Comparison of ENCODE assay signal across 16 mouse cellular contexts in genomic region chr19:55714015-55714414, GRCm38 (mm10). TPM values are rescaled to one million over a fixed set of nuclear protein-coding genes. Genes with fewer than 3 reads are reported as not detected.
DNase-seq lines count a peak whose midpoint lies in the region; ATAC-seq and TF ChIP-seq lines count a peak whose summit lies in the region.
"Had no signal": no experiment of that assay in that cellular context is flagged by ENCODE, and none has a peak within 500 bp of the region (broad histone marks: within the 10 kb centered on the region; RNA-seq: fewer than 3 reads in every experiment).

No protein-coding gene starts in this region.

- peak; percentile 4 for DNase-seq in right cerebral cortex, adult 18-20 months
- no peak for DNase-seq in right cerebral cortex, postnatal 36 days (ENCODE audit: low spot score in 2 of 2)
- DNase-seq in Patski (ENCODE audit: low read depth, low spot score), result peak; percentile 83
- DNase-seq in lung, postnatal 10 days, result peak; percentile 6
- no peak for DNase-seq in limb, embryonic 10.5 days (ENCODE audit: low spot score)
- DNase-seq in layer of hippocampus, adult 9-11 months, result no peak
- DNase-seq: cerebellum, adult 18-20 months; gastrocnemius, postnatal 10 days; kidney, postnatal 10 days; lung, embryonic 14.5 days had no signal

- peak; percentile 68 for ATAC-seq in Patski
- ATAC-seq in stomach, embryonic 15.5 days (ENCODE audit: insufficient read depth, low FRiP score, low read depth), result peak; percentile 43; the same call in 1 of the 2 replicates
- ATAC-seq: midbrain, embryonic 15.5 days had no signal

- H3K9ac ChIP-seq in stomach, embryonic 15.5 days, result no peak overlapping the region
- H3K9ac ChIP-seq: forebrain, embryonic 12.5 days; heart, embryonic 15.5 days; hindbrain, embryonic 15.5 days; lung, embryonic 14.5 days; midbrain, embryonic 15.5 days had no signal

- POLR2A ChIA-PET in Patski (lab: Charles Lee), result no interaction called here

- in situ Hi-C loops in Patski (cut with MboI; ENCODE audit: low pct_unique_long_range_greater_than_20kb), result loop anchor here (5.0 to 10.0 kb wide), 4 partner anchors 97 to 421 kb away; no protein-coding TSS in a partner anchor

- no peaks in the 10 kb centered on the region for H3K27me3 ChIP-seq in Patski
- H3K27me3 ChIP-seq in stomach, embryonic 15.5 days (replicated peaks), result no peaks in the 10 kb centered on the region
- peaks cover 14% of the 10 kb centered on the region; the same call in 1 of the 2 replicates for H3K27me3 ChIP-seq in limb, embryonic 10.5 days (ENCODE audit: low read depth, poor library complexity, severe bottlenecking)
- H3K27me3 ChIP-seq: heart, embryonic 15.5 days; hindbrain, embryonic 15.5 days had no signal

- WGBS in stomach, embryonic 15.5 days, result 53% methylated on average over 4 of the region's 4 CpGs
- 87% methylated on average over 4 of the region's 4 CpGs for WGBS in limb, embryonic 10.5 days

- H3K4me2 ChIP-seq in stomach, embryonic 15.5 days, result no peak overlapping the region
- H3K4me2 ChIP-seq: forebrain, embryonic 12.5 days; heart, embryonic 15.5 days; hindbrain, embryonic 15.5 days; lung, embryonic 14.5 days; midbrain, embryonic 15.5 days had no signal

- no peaks in the 10 kb centered on the region for H3K36me3 ChIP-seq in stomach, embryonic 15.5 days
- H3K36me3 ChIP-seq in limb, embryonic 10.5 days, result no peaks in the 10 kb centered on the region
- H3K36me3 ChIP-seq: forebrain, embryonic 12.5 days; G1E; heart, embryonic 15.5 days; hindbrain, embryonic 15.5 days; midbrain, embryonic 15.5 days had no signal

- no peaks in the 10 kb centered on the region for H3K9me3 ChIP-seq in stomach, embryonic 15.5 days
- no peaks in the 10 kb centered on the region for H3K9me3 ChIP-seq in limb, embryonic 10.5 days (replicated peaks)
- H3K9me3 ChIP-seq: forebrain, embryonic 12.5 days; G1E; heart, embryonic 15.5 days; hindbrain, embryonic 15.5 days; midbrain, embryonic 15.5 days had no signal

- H3K4me1 ChIP-seq in stomach, embryonic 15.5 days, result no peaks in the 10 kb centered on the region
- peaks cover 12% of the 10 kb centered on the region for H3K4me1 ChIP-seq in limb, embryonic 10.5 days
- H3K4me1 ChIP-seq: forebrain, embryonic 12.5 days; heart, embryonic 15.5 days; hindbrain, embryonic 15.5 days; midbrain, embryonic 15.5 days had no signal

- CTCF ChIA-PET in Patski (lab: Charles Lee), result interaction anchor here (1.3 kb wide), 1 partner anchor 143 kb away, joined by 3 read pairs; no protein-coding TSS in a partner anchor

- H3K4me3 ChIP-seq in stomach, embryonic 15.5 days (replicated peaks), result no peak overlapping the region
- H3K4me3 ChIP-seq in limb, embryonic 10.5 days, result no peak overlapping the region
- H3K4me3 ChIP-seq: forebrain, embryonic 12.5 days; heart, embryonic 15.5 days; hindbrain, embryonic 15.5 days; midbrain, embryonic 15.5 days had no signal

- TF ChIP-seq CTCF in Patski (IDR thresholded peaks at IDR 0.05), result no peak

- H3K27ac ChIP-seq in stomach, embryonic 15.5 days, result no peak overlapping the region
- H3K27ac ChIP-seq in limb, embryonic 10.5 days, result no peak overlapping the region
- H3K27ac ChIP-seq: forebrain, embryonic 12.5 days; heart, embryonic 15.5 days; hindbrain, embryonic 15.5 days; midbrain, embryonic 15.5 days had no signal

RNA-seq across cellular contexts. Expression of gene Tcf7l2, which starts 27.6 kb away (rescaled TPM):
- 22.1 TPM for polyA plus RNA-seq in Patski (2021)
- 85.2 and 89.4 TPM in 2 replicates for polyA plus RNA-seq in stomach, embryonic 15.5 days (2015; fragmentation: Nextera tagmentation; extraction: Ambion mirVana)
- polyA plus RNA-seq in limb, embryonic 10.5 days (2016; fragmentation: Nextera tagmentation; extraction: Ambion mirVana), result 96.4 and 166 TPM in 2 replicates

Comparison
In these comparisons a context has a peak if more than half of its experiments do, and no peak if none do; other contexts are left out.
1. DNase-seq: peak in right cerebral cortex, adult 18-20 months (single experiment), Patski (single experiment) and lung, postnatal 10 days (single experiment); none in right cerebral cortex, postnatal 36 days (0 of 2), limb, embryonic 10.5 days (single experiment) and layer of hippocampus, adult 9-11 months (single experiment).